Mouse (Mus musculus) heart, embryonic 13.5 days (tissue): Measurements from ENCODE around the gene Rtel1. TPM values are rescaled to one million over a fixed set of nuclear protein-coding genes. Genes with fewer than 3 reads are reported as not detected.

ENCODE experiments used
- ATAC-seq: fragments of 200-750 bp; cut with Nextera tagmentation; 2 replicates; pipeline ENCODE4 v1.8.0; 2017; ENCODE audit warnings: moderate TSS enrichment; ENCODE audit not compliant: insufficient number of reproducible peaks, low FRiP score, low TSS enrichment; ENCODE audit errors: extremely low read depth
- H3K27ac ChIP-seq: fragments of 300-500 bp; sonication (generic); replicated peaks from 2 replicates; pipeline ENCODE4 v1.5.1; 2015; ENCODE audit warnings: moderate library complexity, mild to moderate bottlenecking, inconsistent platforms
- H3K27me3 ChIP-seq: fragments of 300-500 bp; sonication (generic); replicated peaks from 2 replicates; pipeline ENCODE4 v1.6.1; 2015; ENCODE audit warnings: mild to moderate bottlenecking, inconsistent platforms
- H3K36me3 ChIP-seq: fragments of 300-500 bp; sonication (generic); 2 replicates; pipeline ENCODE4 v1.6.1; 2015; ENCODE audit warnings: mild to moderate bottlenecking, inconsistent platforms
- H3K4me1 ChIP-seq: fragments of 300-500 bp; sonication (generic); 2 replicates; pipeline ENCODE4 v1.6.1; 2015; ENCODE audit warnings: inconsistent platforms
- H3K4me2 ChIP-seq: fragments of 300-500 bp; sonication (generic); 2 replicates; pipeline ENCODE4 v1.6.1; 2015; ENCODE audit warnings: inconsistent platforms, mild to moderate bottlenecking, moderate library complexity
- H3K4me3 ChIP-seq: fragments of 300-500 bp; sonication (generic); 2 replicates; pipeline ENCODE4 v1.5.1; 2015; ENCODE audit warnings: moderate library complexity, mild to moderate bottlenecking, inconsistent platforms
- H3K9ac ChIP-seq: fragments of 300-500 bp; sonication (generic); 2 replicates; pipeline ENCODE4 v1.6.1; 2015; ENCODE audit warnings: inconsistent platforms, mild to moderate bottlenecking, moderate library complexity
- H3K9me3 ChIP-seq: fragments of 300-500 bp; sonication (generic); 2 replicates; pipeline ENCODE4 v1.6.1; 2016; ENCODE audit warnings: inconsistent platforms
- WGBS: fragments of 180-500 bp; shearing (Covaris S2); methylation state at CpG from one replicate; pipeline ENCODE4 v1.1.7; 2015; ENCODE audit warnings: mixed read lengths; 5-methylcytosine and 5-hydroxymethylcytosine counted together
- polyA plus RNA-seq: library from polyadenylated mRNA; unstranded; fragments of >200 nt; fragmentation: Nextera tagmentation; extraction: Ambion mirVana; gene quantifications from 2 replicates; pipeline ENCODE4 v1.2.1, GENCODE M21; 2015

The Rtel1 gene
- polyA plus RNA-seq, 1 experiment from 2014 or later = 26.5 TPM

DNA sequence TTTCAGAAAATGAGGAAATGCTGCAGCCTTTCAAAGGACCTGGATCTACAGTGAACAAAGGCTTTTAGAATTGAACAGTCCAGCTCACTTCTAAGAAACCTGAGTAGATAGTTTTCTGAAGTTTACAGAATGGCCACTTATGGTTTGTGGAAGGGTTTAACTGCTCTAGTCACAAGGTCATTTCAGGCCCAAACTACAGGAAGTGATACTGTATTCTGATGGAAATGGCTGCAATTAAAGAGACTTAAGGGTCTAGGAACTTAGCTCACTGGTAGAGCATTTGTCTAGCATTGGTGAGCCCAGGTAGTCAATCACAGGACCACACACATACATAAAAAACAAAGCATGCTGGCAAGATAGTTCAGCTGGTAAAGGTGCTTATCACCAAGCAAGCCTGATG is 13.0 kb downstream of the Rtel1 start:
- Histone ChIP-seq H3K36me3 (peaks cover 92% of the 10 kb centered on the region), H3K4me1 (peaks cover 6% of the 10 kb centered on the region)
- no peak for ATAC-seq

DNA sequence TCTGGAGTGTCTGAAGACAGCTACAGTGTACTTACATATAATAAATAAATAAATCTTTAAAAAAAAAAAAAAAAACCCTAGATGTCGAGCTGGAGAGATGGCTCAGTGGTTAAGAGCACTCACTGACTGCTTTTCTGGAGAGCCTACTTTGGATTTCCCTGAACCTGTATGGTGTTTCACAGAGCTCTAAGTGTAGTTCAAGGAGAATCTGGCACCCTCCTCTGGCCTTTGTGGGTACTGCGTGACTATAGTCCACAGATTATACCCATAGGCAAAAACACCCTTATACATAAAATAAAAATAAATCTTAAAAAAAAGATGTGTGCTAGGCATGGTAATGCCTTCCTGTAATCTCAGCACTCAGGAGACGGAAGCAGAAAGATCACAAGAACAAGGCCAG is 14.5 kb downstream of the Rtel1 start:
- no peak for ATAC-seq
- H3K4me2 ChIP-seq = no peak overlapping the region
- H3K4me1 ChIP-seq = peaks cover 6% of the 10 kb centered on the region
- H3K9ac ChIP-seq = no peak overlapping the region
- H3K4me3 ChIP-seq = no peak overlapping the region
- H3K27ac ChIP-seq = no peak overlapping the region
- no peaks in the 10 kb centered on the region for H3K9me3 ChIP-seq
- H3K27me3 ChIP-seq = no peaks in the 10 kb centered on the region
- peaks cover 92% of the 10 kb centered on the region for H3K36me3 ChIP-seq
- WGBS = 60% methylated on average over 3 of the region's 3 CpGs

More for the DNA sequence above, 13.0 kb downstream of the Rtel1 start:
- no peak overlapping the region for H3K4me2 ChIP-seq
- no peaks in the 10 kb centered on the region for H3K9me3 ChIP-seq
- no peak overlapping the region for H3K27ac ChIP-seq
- no peaks in the 10 kb centered on the region for H3K27me3 ChIP-seq
- H3K9ac ChIP-seq = no peak overlapping the region
- no peak overlapping the region for H3K4me3 ChIP-seq

DNA sequence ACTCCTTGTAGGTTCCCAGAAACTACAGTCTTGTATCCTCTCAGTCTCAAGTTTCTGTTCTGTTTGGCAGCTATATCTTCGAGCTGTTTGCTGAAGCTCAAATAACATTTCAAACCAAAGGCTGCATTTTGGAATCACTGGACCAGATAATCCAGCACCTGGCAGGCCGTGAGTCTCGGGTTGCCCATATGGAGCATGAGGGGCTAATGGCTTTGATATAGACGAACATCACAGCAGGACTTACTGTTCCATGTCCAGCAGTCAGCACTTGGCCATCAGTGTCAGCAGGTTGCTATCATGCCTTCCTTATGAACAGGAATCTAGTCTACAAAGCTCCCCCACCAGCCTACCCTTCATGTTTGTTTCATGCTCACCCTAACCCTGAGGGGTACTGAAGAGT is 20.9 kb downstream of the Rtel1 start:
- H3K9ac ChIP-seq = no peak overlapping the region
- H3K4me2 ChIP-seq = no peak overlapping the region
- 90% methylated on average over 4 of the region's 4 CpGs for WGBS
- no peaks in the 10 kb centered on the region for H3K9me3 ChIP-seq
- ATAC-seq = no peak
- no peak overlapping the region for H3K27ac ChIP-seq
- H3K27me3 ChIP-seq = no peaks in the 10 kb centered on the region
- H3K36me3 ChIP-seq = peaks cover 88% of the 10 kb centered on the region
- no peak overlapping the region for H3K4me3 ChIP-seq
- H3K4me1 ChIP-seq = peaks cover 16% of the 10 kb centered on the region

DNA sequence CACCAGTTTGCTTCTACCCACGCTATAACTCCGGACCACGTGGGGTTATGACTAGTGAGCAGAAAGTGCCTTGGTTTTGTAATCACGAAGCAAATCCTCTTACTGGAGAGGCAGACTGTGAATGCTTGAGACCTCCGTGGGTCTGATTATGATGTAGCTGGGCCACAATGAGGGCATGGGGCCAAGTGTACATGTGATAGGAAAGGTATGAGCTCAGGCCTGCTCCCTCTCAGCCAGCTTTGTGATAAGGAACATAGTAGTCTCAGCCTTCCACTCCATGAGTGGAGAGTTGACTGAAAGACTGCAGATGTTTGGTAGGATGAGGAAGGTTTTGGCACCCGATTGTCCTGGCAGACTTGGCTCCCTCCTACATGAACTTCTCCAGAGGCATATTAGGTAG is 23.2 kb downstream of the Rtel1 start:
- H3K9ac ChIP-seq = no peak overlapping the region
- peak overlapping the region; percentile 77 for H3K27ac ChIP-seq
- peaks cover 16% of the 10 kb centered on the region for H3K4me1 ChIP-seq
- peaks cover 83% of the 10 kb centered on the region for H3K36me3 ChIP-seq
- no peak for ATAC-seq
- no peak overlapping the region for H3K4me3 ChIP-seq
- WGBS = 45% methylated on average over 6 of the region's 6 CpGs
- H3K9me3 ChIP-seq = no peaks in the 10 kb centered on the region
- no peaks in the 10 kb centered on the region for H3K27me3 ChIP-seq
- peak overlapping the region; percentile 24; the same call in 1 of the 2 replicates for H3K4me2 ChIP-seq

DNA sequence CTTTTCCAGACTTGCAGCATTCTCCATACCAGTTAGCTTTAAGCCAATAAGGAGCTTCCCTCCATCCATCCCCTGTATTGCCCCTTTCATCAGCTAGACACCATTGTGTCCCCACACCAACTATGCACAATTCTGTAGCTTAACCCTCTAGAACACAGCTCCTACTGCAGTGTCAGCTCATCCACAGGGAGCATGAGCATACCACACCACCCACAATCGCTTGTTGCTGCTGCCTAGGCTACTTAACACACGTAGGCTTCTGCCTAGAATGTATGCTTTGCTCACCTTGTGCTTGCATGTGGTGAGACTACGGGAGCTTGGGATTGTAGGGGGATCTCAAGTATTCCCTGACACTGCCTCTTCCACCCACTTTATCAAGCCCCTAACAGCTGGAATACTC is 37.2 kb downstream of the Rtel1 start:
- H3K4me2 ChIP-seq = no peak overlapping the region
- H3K9me3 ChIP-seq = no peaks in the 10 kb centered on the region
- 74% methylated on average over 3 of the region's 3 CpGs for WGBS
- ATAC-seq = no peak
- no peaks in the 10 kb centered on the region for H3K27me3 ChIP-seq
- H3K4me3 ChIP-seq = no peak overlapping the region
- H3K36me3 ChIP-seq = peaks cover 100% of the 10 kb centered on the region
- no peaks in the 10 kb centered on the region for H3K4me1 ChIP-seq
- no peak overlapping the region for H3K27ac ChIP-seq
- no peak overlapping the region for H3K9ac ChIP-seq

DNA sequence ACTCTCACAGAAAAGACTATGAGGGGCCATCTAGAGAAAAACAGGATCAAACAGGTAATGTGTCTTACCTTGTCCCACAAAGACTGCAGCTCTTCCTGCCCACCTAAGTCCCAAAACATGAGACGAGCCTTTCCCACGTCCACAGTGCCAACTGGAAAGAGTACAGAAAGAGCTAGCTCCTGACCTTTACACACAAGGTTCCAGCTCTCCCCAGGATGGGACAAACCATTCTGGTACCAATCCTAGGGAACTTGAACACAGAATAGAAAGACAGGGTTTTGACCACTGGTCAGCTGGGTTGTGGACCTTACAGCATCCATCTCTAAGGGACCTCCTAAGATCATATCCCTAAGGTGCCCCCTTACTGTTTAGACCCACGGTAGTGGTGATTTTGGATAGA is 44.4 kb downstream of the Rtel1 start:
- H3K27me3 ChIP-seq = no peaks in the 10 kb centered on the region
- no peak overlapping the region for H3K27ac ChIP-seq
- H3K4me2 ChIP-seq = peak overlapping the region; percentile 95
- H3K9ac ChIP-seq = peak overlapping the region; percentile 86
- 79% methylated on average over 3 of the region's 3 CpGs for WGBS
- no peak for ATAC-seq
- H3K4me1 ChIP-seq = peaks cover 34% of the 10 kb centered on the region
- H3K36me3 ChIP-seq = peaks cover 60% of the 10 kb centered on the region
- H3K9me3 ChIP-seq = no peaks in the 10 kb centered on the region
- H3K4me3 ChIP-seq = peak overlapping the region; percentile 70

DNA sequence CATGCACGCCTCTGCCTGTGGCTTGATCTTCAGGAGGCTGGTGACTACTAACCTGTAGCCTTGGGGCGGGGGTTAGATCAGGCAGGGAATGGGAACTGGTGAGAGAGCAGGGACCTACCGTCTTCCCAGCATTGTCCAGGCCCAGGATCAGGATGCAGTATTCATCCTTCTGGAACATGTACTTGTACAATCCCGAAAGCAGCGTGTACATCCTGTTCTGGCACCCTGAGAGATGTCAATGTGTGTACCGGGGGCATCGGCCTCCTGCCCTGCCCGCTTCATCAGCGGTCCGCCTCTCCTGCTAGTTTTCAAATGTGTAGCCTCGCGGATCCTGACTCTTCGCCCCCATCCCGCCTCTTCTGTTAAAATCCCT is 44.9 kb downstream of the Rtel1 start:
- peak overlapping the region; percentile 70 for H3K4me3 ChIP-seq
- no peaks in the 10 kb centered on the region for H3K27me3 ChIP-seq
- WGBS = 8% methylated on average over 14 of the region's 14 CpGs
- peaks cover 60% of the 10 kb centered on the region for H3K36me3 ChIP-seq
- peak overlapping the region; percentile 95 for H3K4me2 ChIP-seq
- peaks cover 34% of the 10 kb centered on the region for H3K4me1 ChIP-seq
- no peaks in the 10 kb centered on the region for H3K9me3 ChIP-seq
- H3K9ac ChIP-seq = peak overlapping the region; percentile 86
- peak overlapping the region; percentile 90 for H3K27ac ChIP-seq
- no peak for ATAC-seq

DNA sequence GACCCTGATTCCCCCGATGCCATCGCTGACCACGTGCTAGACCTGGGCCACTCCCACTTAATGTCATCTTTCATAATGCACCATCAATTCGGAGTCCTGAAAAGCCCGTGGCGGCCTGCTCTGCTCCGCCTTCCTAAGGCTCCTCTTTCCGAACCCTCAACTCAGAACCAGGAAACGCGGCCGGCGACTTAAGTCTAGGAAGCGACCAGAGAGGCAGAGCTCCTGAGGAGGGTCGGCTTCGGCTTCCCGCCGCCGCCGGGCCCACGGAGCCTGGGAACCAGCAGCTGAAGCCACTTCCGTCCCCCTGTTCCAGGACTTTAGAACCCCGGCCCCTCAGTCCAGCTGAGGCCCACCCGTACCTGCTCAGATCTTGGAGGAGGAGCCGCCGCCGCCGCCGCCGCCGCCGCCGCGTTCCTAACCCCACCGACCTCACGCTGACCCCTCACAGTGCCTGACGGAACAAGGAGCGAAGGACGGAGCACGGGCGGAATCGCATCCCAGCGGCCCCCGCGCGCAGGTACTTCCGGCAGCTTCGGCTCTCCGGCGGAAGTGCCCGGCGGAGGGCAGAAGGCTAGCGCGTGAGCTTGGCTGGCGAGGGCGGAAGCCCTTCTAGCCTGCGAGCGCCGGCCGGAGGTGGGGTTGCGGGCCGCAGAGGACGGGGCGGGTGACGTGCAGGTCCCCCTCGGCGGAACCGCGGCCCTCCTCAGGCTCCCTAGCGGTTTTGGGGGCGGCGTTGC is 45.5 kb downstream of the Rtel1 start, which contains the start of the genes Zgpat and Arfrp1:
Gene Zgpat (plus strand): TSS at position 69 of the 737 bp plus-strand sequence.
Gene Arfrp1 (minus strand): TSS at position 545 of the 737 bp plus-strand sequence.
- Histone ChIP-seq H3K4me3 (peak within 1 kb of the TSS; percentile 70), H3K9me3 (no peaks in the 10 kb centered on the region), H3K27ac (peak within 1 kb of the TSS; percentile 90), H3K9ac (peak within 1 kb of the TSS; percentile 86), H3K4me1 (peaks cover 34% of the 10 kb centered on the region), H3K36me3 (peaks cover 60% of the 10 kb centered on the region), H3K4me2 (peak within 1 kb of the TSS; percentile 95), H3K27me3 (no peaks in the 10 kb centered on the region)
- peak; percentile 87 for ATAC-seq
- 1% methylated on average over 71 of the region's 71 CpGs for WGBS

DNA sequence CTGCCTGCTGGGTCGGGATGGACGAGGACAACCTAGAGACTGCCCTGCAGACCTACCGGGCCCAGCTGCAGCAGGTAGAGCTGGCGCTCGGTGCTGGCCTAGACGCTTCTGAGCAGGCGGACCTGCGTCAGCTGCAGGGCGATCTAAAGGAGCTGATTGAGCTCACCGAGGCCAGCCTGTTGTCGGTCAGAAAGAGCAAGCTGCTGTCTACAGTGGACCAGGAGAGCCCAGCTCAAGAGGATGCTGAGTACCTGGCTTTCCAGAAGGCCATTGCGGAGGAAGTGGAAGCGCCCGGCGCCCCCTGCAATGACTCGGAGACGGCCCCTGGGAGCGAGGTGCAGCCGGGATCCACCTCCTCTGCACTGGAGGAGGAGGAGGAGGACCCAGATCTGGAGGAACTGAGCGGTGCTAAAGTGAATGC is 46.1 kb downstream of the Rtel1 start:
- peaks cover 60% of the 10 kb centered on the region for H3K36me3 ChIP-seq
- peak overlapping the region; percentile 70 for H3K4me3 ChIP-seq
- peak overlapping the region; percentile 90 for H3K27ac ChIP-seq
- H3K9ac ChIP-seq = peak overlapping the region; percentile 86
- 0% methylated on average over 20 of the region's 20 CpGs for WGBS
- ATAC-seq = peak; percentile 56
- peak overlapping the region; percentile 95 for H3K4me2 ChIP-seq
- peaks cover 34% of the 10 kb centered on the region for H3K4me1 ChIP-seq
- H3K27me3 ChIP-seq = no peaks in the 10 kb centered on the region
- H3K9me3 ChIP-seq = no peaks in the 10 kb centered on the region

DNA sequence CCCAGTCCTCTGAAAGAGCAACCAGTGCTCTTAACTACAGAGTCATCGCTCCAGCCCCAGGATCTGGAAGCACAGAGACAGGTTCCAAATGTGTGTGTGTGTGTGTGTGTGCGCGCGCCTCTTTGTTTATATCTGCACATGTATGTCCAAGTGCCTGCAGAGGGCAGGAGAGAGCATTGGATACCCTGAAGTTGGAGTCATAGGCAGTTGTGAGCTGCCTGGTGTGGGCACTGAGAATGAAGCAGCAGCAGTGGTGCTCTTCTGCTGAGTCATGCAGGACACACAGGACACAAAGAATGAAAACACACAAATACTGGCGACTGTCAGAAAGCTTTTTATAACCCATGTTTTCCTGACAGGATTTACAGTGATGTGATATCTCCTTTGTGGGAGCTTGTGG is 50.5 kb downstream of the Rtel1 start:
- Histone ChIP-seq H3K9me3 (no peaks in the 10 kb centered on the region), H3K9ac (no peak overlapping the region), H3K4me2 (no peak overlapping the region), H3K27ac (no peak overlapping the region), H3K4me3 (no peak overlapping the region), H3K36me3 (peaks cover 38% of the 10 kb centered on the region), H3K4me1 (peaks cover 24% of the 10 kb centered on the region), H3K27me3 (no peaks in the 10 kb centered on the region)
- ATAC-seq = no peak
- 94% methylated on average over 5 of the region's 5 CpGs for WGBS

DNA sequence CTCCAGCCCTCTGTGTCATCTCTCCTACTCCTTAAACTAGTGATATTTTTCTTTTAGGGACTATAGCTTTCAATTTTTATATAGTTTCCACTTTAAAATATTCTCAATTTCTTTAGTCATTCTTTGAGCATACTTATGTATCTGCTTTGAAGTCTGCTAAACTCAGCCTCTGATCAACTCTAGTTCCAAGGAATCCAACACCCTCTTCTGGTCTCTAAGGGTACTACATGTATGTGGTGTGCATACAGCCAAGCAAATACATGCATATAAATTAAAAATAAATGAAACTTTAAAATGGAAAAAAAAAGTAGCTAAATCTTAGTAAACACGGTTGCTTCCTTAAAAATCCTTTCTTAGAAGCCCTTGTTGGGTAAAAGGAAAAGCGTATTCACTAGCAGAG is 56.2 kb downstream of the Rtel1 start:
- Histone ChIP-seq H3K4me3 (no peak overlapping the region), H3K9me3 (no peaks in the 10 kb centered on the region)

DNA sequence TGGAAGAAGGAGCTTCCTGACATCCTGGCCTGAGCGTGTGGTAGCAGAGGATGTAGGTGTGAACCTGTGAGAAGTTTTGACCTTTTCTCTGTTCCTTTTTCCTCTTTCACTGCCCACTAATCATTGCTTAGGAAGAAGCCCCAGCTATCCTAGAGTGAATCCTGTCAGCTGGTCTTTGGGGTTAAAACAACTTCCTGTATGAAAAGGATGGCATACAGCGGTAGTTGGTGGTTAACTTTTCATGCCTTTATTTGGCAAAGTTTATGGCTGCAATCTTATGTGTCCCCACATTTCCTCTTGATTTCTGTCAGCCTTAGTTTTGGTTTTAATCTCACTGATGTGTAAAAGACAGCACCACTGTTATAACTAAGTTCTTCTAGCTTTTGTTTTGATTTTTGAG is 57.7 kb downstream of the Rtel1 start:
- Histone ChIP-seq H3K4me1 (peaks cover 3% of the 10 kb centered on the region; the same call in 1 of the 2 replicates), H3K9ac (no peak overlapping the region), H3K27me3 (no peaks in the 10 kb centered on the region), H3K36me3 (peaks cover 42% of the 10 kb centered on the region), H3K4me2 (no peak overlapping the region), H3K27ac (no peak overlapping the region), H3K4me3 (no peak overlapping the region), H3K9me3 (no peaks in the 10 kb centered on the region)
- ATAC-seq = no peak
- WGBS = 66% methylated on average over 2 of the region's 2 CpGs

More for the DNA sequence above, 56.2 kb downstream of the Rtel1 start:
- Histone ChIP-seq H3K27ac (no peak overlapping the region), H3K4me1 (peaks cover 3% of the 10 kb centered on the region; the same call in 1 of the 2 replicates), H3K4me2 (no peak overlapping the region), H3K36me3 (peaks cover 39% of the 10 kb centered on the region), H3K27me3 (no peaks in the 10 kb centered on the region), H3K9ac (no peak overlapping the region)
- ATAC-seq = no peak
- whole genome bisulfite sequencing = 86% methylated on average over 2 of the region's 2 CpGs
